Mouse (Mus musculus) brain, embryonic 18.5 days (tissue): ENCODE measurements around the gene Mmp14.

Experiments used
- DNase-seq: peaks from one replicate; pipeline ENCODE4 v3.0.0-alpha.2; 2012; ENCODE audit warnings: low read depth, low spot score

Mmp14 gene

DNA sequence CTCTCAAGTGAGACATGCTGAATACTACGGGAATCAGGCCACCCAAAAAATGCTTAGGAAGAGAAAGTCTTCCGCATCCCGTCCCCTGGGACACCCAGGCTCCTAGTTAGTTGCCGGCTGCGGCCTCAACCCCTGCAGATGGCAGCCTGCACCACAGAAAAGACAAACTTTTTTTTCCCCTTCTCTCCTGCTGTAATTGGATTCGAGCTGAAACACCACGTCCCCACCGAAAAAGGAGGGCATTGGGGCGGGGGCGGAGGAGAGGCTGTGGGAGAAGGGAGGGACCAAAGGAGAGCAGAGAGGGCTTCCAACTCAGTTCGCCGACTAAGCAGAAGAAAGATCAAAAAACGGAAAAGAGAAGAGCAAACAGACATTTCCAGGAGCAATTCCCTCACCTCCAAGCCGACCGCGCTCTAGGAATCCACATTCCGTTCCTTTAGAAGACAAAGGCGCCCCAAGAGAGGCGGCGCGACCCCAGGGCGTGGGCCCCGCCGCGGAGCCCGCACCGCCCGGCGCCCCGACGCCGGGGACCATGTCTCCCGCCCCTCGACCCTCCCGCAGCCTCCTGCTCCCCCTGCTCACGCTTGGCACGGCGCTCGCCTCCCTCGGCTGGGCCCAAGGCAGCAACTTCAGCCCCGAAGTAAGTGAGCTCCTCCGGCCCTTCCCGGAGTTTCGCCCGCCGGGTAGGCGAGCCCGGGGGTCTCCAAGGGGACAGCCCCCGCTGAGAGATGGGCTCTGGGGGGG lies at the start of gene Mmp14:
Mmp14 (plus strand) TSS at position 279 of the 744 bp plus-strand sequence.
- DNase-seq: no peak

DNA sequence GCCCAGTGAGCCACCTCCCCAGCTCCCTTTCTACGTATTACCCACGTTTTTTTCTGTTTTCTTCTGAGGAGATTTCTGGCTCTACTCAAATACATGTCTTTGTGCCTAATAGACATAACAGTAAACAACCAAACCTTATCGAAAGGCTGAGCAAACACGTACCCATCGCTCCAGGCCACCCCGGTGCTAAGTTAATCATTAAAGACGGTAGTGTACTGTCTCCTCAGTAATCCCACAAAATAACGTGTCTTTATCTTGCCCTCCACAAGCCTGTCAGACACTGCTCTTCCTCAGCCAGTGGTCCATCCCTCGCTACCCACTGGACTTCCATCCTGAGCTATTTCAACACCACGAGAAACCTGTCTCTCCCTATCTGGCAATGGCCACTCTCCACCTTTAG lies 49.6 kb upstream of the Mmp14 start:
- no peak for DNase-seq

- DNase-seq: no peak
These were observed 48.8 kb upstream of the Mmp14 start for GRCm38 (mm10) chr14:54382641-54383040.

GRCm38 (mm10) chr14:54383355-54383771 lies 48.0 kb upstream of the Mmp14 start:
- no peak for DNase-seq

DNA sequence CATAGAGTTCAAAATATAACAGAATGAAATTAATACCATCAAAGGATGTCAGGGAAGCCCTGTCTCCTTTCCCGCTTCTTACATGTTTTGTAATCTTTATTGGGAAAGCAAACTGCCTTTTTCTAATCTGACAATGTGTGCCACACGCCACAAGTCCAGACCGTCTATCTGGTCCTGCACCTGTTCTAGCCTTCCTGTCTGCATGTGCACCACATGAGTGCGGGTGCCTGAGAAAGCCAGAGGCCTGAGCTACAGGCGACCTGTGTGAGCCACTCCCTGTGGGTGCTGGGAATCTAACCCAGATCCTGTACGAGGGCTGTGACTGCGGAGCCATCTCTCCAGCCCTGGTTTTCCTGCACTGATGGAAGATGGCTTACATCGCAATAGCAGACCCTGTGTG lies 47.0 kb upstream of the Mmp14 start:
- DNase-seq: no peak

DNA sequence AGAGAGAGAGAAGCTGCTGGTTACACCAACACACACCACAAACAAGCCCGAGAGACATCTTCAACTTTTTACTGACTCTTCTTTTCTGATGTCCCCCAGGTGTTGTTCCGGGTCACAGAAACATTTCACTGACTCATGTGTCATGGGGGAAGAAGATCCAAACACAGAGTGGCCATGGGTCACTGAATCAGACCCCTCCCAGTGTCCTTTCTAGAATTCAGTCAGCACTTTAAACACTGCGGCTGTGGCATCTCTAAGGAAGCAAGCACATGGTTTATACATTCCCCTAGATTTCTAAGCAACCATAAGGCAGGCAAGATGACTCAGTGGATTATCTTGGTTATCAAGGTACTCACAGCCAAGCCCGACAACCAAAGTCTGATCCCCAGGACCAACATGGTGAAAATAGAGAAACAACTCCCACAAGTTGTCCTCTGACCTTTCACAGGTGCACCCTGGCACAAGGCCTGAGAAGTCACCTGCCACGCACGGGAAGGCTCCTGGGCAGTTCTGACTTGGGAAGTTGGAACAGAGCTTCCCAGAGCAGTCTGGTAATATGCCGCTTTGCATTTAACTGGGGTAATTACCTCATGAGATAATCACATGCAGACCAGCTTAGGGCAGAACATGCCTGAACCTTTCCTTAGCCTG lies 45.3 kb upstream of the Mmp14 start:
- DNase-seq: no peak

GRCm38 (mm10) chr14:54387546-54387945 lies 43.9 kb upstream of the Mmp14 start:
- DNase-seq: no peak

DNA sequence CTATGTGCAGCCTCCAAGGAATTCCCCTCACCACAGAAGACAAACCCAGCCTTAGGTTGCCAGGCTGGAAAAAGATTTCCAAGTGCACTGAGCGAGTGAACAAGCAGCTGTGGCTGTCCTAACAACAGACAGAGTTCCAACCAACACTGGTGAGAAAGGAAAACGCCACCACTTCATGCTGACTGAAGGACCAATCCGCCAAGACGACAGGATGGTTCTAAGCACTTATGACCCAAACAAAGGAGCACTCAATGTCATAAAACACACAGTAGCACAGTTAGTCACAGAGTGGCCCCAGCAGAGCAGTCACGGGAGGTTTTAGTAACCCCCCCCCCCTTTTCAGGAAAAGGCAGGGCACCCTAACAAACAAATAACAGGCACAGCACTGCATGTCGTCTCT lies 40.6 kb upstream of the Mmp14 start:
- no peak for DNase-seq

DNA sequence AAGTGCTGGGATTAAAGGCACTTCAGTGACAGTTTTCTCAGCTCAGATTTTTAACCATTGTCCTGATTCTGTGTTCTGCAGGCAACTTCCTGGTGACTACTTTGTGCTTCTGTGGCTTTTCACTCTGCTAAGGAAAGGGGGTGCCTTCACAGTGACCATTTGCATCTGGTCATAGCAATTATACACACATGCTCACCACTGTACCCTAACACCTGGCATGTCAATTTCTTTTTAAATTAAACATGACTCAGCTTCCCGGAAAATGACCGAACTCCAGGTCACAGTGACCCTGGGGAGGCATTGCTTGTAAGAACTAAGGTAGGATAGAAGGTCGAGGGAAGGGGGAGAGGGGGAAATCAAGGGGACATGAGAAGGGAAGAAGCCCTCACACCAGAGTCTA lies 37.6 kb upstream of the Mmp14 start:
- DNase-seq: no peak

- no peak for DNase-seq
These were observed 37.1 kb upstream of the Mmp14 start for GRCm38 (mm10) chr14:54394309-54394708.

DNA sequence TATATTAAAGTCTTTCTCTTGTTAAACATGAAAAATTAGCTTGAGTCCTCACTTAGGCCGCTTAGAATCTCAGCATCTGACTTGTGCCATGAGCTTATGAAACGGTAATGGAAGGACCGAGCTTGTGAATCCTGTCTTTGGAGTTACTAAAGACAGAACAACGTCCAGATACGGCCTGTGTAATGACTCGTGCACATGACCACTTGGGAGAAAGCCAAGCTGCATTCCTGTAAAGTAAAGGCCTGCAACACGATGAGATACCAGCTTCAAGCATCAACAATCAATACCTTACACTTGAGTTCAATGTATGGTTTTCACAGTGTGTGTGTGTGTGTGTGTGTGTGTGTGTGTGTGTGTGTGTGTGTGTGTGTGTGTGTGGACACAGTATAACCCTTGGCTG lies 34.7 kb upstream of the Mmp14 start:
- no peak for DNase-seq

DNA sequence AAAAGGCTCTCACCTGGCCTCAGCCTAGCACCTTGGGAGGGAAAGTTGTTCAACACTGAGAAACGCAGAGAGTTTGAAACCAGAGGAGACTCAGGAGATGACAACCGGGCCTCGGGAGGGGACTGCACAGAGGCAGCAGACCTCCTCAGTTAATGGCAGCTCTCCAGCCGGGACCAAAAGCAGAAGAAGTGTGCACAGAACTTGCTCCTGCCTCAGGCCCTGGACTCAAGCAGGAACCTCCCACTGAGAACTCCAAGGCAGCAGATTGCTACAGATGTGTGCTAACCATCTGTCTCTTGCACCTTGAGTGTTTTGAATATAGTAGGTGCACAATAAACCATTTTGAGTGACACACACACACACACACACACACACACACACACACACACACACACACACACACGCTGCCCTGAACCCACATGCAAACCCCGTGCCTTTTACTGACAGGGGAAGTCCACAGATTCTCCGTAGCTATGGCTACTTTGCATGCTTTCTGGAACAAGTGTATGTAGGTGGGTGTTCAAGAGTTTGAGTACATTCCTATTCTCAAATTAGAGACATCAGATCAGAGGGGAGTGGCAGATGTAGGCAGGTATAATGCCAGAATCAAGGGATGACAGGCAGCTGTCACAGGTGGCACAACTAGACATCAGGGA lies 33.4 kb upstream of the Mmp14 start:
- DNase-seq: no peak

GRCm38 (mm10) chr14:54398528-54398916 lies 32.9 kb upstream of the Mmp14 start:
- no peak for DNase-seq

GRCm38 (mm10) chr14:54398921-54399382 lies 32.5 kb upstream of the Mmp14 start:
- no peak for DNase-seq

GRCm38 (mm10) chr14:54401723-54402122 lies 29.7 kb upstream of the Mmp14 start:
- no peak for DNase-seq

GRCm38 (mm10) chr14:54408336-54409056 lies 22.9 kb upstream of the Mmp14 start:
- DNase-seq: no peak

DNA sequence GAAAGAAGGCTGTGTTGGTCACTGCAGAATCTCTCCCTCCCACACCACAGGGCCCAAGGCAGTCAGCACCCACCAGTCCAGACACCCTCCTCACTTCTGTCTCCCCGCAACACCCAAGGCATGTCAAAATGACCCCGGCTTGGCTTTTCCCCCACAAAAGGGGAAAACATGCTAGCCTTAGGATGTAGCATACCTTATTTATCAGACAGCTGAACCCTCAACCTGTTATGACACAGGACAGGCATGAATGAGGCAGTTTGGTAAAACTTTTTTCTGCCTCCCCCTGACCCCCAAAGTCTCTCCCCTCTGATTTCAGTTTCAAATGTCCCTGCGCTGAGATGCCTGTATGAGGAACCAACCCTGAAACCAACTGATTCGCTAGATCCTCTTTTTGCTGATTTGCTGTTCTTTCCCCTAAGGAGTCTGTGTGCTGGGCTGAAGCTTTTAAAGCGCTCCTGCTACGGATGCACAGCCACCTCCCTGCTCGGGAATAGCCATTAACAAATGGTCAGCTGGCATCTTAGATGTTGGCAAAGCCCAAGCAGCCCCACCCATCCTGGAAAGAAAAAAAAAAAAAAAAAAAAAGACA lies 22.3 kb upstream of the Mmp14 start:
- no peak for DNase-seq

- DNase-seq: no peak
These were observed 21.2 kb upstream of the Mmp14 start for GRCm38 (mm10) chr14:54409980-54410810.

- DNase-seq: no peak
These were observed 19.3 kb upstream of the Mmp14 start for GRCm38 (mm10) chr14:54412000-54412576.

GRCm38 (mm10) chr14:54412629-54413170 lies 18.7 kb upstream of the Mmp14 start:
- DNase-seq: no peak
